Mouse (Mus musculus): ENCODE results near the gene Vmn2r30. TPM values are rescaled to one million over a fixed set of nuclear protein-coding genes. Genes with fewer than 3 reads are reported as not detected.

Vmn2r30 gene
- polyA plus RNA-seq (2015; fragmentation: Illumina TruSeq; extraction: RNeasy Lipid Tissue Mini Kit (QIAGEN cat#74804); ENCODE audit: low read depth, low replicate concordance), result 0.04 TPM

GRCm38 (mm10) chr7:7337509-7337908 is at the start of gene Vmn2r30:
TSS of gene Vmn2r30 (minus strand) at chr7:7337609.

GRCm38 (mm10) chr7:7374431-7374830 is 37.0 kb upstream of the Vmn2r30 start, which contains the start of gene Gm45783:
TSS of gene Gm45783 (minus strand) at chr7:7374573.

GRCm38 (mm10) chr7:7277966-7278567 is 59.3 kb downstream of the Vmn2r30 start, which contains the start of gene Gm45844:
TSS of gene Gm45844 (minus strand) at chr7:7278289.

Other genes with a start within 250 kb of the Vmn2r30 start
- gene Zfp954, start 216.1 kb downstream of the Vmn2r30 start, polyA plus RNA-seq (2015; fragmentation: Illumina TruSeq; extraction: RNeasy Lipid Tissue Mini Kit (QIAGEN cat#74804); ENCODE audit: low read depth, low replicate concordance), result 18.4 TPM
- 2.8 TPM for gene Zfp773, start 200.9 kb downstream of the Vmn2r30 start, polyA plus RNA-seq (2015; fragmentation: Illumina TruSeq; extraction: RNeasy Lipid Tissue Mini Kit (QIAGEN cat#74804); ENCODE audit: low read depth, low replicate concordance)
- 3.2 TPM for gene Zfp418, start 166.3 kb downstream of the Vmn2r30 start, polyA plus RNA-seq (2015; fragmentation: Illumina TruSeq; extraction: RNeasy Lipid Tissue Mini Kit (QIAGEN cat#74804); ENCODE audit: low read depth, low replicate concordance)
- 11.8 TPM for gene Zfp772, start 127.6 kb downstream of the Vmn2r30 start, polyA plus RNA-seq (2015; fragmentation: Illumina TruSeq; extraction: RNeasy Lipid Tissue Mini Kit (QIAGEN cat#74804); ENCODE audit: low read depth, low replicate concordance)
- gene Vmn2r29, start 90.3 kb downstream of the Vmn2r30 start, polyA plus RNA-seq (2015; fragmentation: Illumina TruSeq; extraction: RNeasy Lipid Tissue Mini Kit (QIAGEN cat#74804); ENCODE audit: low read depth, low replicate concordance), result 5.3 TPM
- 12.4 TPM for gene Gm45844, start 59.3 kb downstream of the Vmn2r30 start, polyA plus RNA-seq (2015; fragmentation: Illumina TruSeq; extraction: RNeasy Lipid Tissue Mini Kit (QIAGEN cat#74804); ENCODE audit: low read depth, low replicate concordance)
- gene Clcn4, start 36.8 kb downstream of the Vmn2r30 start, polyA plus RNA-seq (2015; fragmentation: Illumina TruSeq; extraction: RNeasy Lipid Tissue Mini Kit (QIAGEN cat#74804); ENCODE audit: low read depth, low replicate concordance), result 126 TPM
- not detected for gene Gm45783, start 37.0 kb upstream of the Vmn2r30 start, polyA plus RNA-seq (2015; fragmentation: Illumina TruSeq; extraction: RNeasy Lipid Tissue Mini Kit (QIAGEN cat#74804); ENCODE audit: low read depth, low replicate concordance)
- gene Vmn2r31, start 62.1 kb upstream of the Vmn2r30 start, polyA plus RNA-seq (2015; fragmentation: Illumina TruSeq; extraction: RNeasy Lipid Tissue Mini Kit (QIAGEN cat#74804); ENCODE audit: low read depth, low replicate concordance), result not detected
- gene Vmn2r32, start 142.4 kb upstream of the Vmn2r30 start, polyA plus RNA-seq (2015; fragmentation: Illumina TruSeq; extraction: RNeasy Lipid Tissue Mini Kit (QIAGEN cat#74804); ENCODE audit: low read depth, low replicate concordance), result not detected
- gene Vmn2r33, start 229.2 kb upstream of the Vmn2r30 start, polyA plus RNA-seq (2015; fragmentation: Illumina TruSeq; extraction: RNeasy Lipid Tissue Mini Kit (QIAGEN cat#74804); ENCODE audit: low read depth, low replicate concordance), result not detected